Mouse (Mus musculus) gastrocnemius, postnatal 25 days (tissue): ENCODE measurements around the gene Rmi2. TPM values are rescaled to one million over a fixed set of nuclear protein-coding genes. Genes with fewer than 3 reads are reported as not detected.

Source experiments
- DNase-seq: peaks from one replicate; pipeline ENCODE4 v3.0.0; 2022
- total RNA-seq, 2 experiments: library from RNA; stranded (reverse); gene quantifications; 1 replicate in 1 of 2; 2 replicates in 1 of 2; pipeline ENCODE4 v1.2.3; 2021

Gene Rmi2
- total RNA-seq, 2 experiments from 2014 or later: 2.8 to 3.5 TPM

DNA sequence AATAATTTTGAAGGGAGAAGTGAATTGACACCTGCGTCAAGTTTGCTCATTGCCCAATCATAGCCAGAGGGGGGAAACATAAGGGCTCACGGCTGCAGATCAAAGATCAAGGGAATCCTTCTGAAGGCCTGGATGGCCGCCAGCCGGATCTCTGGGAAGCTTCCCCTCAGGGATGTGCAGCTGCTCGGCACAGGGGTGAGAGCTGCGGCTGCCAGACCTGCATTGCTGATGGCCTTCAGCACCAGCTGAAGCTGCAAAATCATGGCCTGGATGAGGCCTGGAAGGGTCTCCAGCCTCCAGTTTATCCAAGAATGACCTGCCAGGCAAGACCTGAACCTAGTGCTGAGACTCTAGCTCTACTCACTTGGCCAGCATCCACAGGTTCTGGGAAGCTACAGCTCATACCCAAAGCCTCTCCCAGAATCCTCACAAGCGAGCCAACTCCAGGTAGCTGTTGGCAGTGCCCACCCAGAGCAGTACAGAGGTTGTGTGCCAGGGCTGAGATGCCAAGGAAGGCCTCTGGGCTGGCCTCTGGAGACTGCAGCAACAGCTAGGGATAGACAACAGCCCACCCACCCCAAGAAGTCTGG, 90.8 kb downstream of the Rmi2 start:
- DNase-seq: no peak

DNA sequence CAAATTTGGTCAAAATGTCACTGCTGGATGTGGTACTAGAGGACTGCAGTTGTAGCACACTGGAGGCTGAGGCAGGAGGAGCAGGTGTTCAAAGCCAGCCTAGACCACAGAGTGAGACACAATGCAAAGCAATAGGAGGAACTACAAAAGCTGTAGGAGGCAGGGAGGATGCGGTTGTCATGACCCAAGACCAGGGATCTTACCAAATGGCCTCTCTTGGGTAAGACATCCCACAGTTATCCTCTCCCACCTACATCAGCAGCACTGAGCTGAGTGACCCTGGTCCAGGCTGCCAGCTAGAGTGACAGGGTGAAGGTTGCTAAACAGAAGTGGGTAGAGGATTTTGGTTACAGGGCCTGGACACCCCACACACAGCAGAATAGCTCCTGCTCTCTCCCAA, 92.2 kb downstream of the Rmi2 start:
- DNase-seq: no peak

DNA sequence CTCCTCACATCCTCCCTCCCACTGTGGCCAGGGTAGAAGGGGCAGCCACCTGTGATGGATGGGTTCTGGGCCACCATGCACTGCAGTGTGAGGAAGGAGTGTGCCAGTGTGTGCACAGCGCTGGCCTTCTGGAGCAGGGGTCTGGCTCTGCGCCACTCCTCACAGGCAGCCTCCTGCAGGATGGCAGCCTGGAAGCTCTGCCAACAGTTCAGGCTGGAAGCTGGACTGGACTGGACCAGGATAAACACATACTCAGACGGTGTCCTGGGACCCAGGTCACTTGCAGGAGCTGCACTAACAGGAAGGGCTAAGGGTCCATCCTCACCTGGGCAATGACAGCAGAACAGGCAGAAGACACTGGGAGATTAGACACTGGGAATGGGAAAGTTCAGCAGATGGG, 98.5 kb downstream of the Rmi2 start:
- no peak for DNase-seq

DNA sequence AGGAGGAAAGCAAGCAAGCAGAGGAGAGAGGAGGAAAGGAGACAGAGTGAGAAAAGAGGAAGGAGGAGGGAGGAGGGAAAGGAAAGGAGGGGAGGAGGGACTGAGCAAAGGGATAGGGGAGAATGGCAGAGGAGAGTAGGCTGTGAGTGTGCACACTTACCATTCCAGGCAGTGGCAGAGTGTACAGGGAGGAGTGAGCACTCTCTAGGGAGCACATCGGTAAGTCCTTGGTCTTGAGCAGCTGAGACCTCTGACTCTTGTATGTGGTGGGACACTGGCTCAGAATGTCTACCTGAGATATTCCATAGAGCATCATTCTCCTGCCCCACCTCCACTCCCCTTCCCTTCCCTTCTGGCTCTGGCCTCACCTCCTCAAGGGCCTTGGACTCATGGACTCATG, 99.2 kb downstream of the Rmi2 start:
- no peak for DNase-seq

- DNase-seq: no peak
Observed at GRCm38 (mm10) chr16:10936700-10937319, 102.0 kb downstream of the Rmi2 start.

- DNase-seq: no peak
Observed at GRCm38 (mm10) chr16:10937497-10937896, 102.6 kb downstream of the Rmi2 start.

DNA sequence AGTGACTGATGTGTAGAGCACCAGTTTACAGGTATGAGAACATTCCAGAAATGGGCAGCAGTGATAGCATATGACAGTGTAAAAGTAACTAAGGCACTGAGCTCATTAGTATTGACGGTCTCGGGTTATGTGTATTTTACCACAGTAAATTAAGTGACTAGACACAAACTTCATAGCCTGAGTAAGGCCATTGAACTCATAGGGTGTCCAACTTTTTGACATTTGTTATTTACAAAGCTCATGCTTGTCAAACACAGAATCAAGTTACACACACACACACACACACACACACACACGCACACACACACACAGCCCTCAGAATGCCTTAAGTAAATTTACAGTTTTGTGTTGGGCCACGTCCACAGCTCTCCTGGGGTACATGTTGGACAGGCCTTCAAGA, 105.1 kb downstream of the Rmi2 start:
- DNase-seq: no peak

- no peak for DNase-seq
Observed at GRCm38 (mm10) chr16:10940661-10941060, 105.8 kb downstream of the Rmi2 start.

Other genes starting within 250 kb of the Rmi2 start
- gene Socs1, start 49.5 kb upstream of the Rmi2 start, total RNA-seq: 1 to 10 TPM in 1 of 2 experiments, under 1 TPM in 1; 0.51 to 2.4 TPM
- gene Tnp2, start 46.4 kb upstream of the Rmi2 start, total RNA-seq: not detected
- gene Prm3, start 44.1 kb upstream of the Rmi2 start, total RNA-seq: not detected
- not detected for gene Prm2, start 38.9 kb upstream of the Rmi2 start, total RNA-seq
- not detected for gene Prm1, start 29.2 kb upstream of the Rmi2 start, total RNA-seq
- not detected for gene Gm11172, start 22.1 kb upstream of the Rmi2 start, total RNA-seq
- 1 to 10 TPM; 4.2 to 4.4 TPM for gene Snn, start 225.9 kb downstream of the Rmi2 start, total RNA-seq
- 10 to 100 TPM in 1 of 2 experiments, 1 to 10 TPM in 1; 10.0 to 10.1 TPM for gene Litaf, start 231.1 kb downstream of the Rmi2 start, total RNA-seq